Mouse (Mus musculus): ENCODE data around the gene Lao1. TPM values are rescaled to one million over a fixed set of nuclear protein-coding genes. Genes with fewer than 3 reads are reported as not detected.

The Lao1 gene
- not detected for polyA plus RNA-seq (2017; shearing (Covaris generic))

DNA sequence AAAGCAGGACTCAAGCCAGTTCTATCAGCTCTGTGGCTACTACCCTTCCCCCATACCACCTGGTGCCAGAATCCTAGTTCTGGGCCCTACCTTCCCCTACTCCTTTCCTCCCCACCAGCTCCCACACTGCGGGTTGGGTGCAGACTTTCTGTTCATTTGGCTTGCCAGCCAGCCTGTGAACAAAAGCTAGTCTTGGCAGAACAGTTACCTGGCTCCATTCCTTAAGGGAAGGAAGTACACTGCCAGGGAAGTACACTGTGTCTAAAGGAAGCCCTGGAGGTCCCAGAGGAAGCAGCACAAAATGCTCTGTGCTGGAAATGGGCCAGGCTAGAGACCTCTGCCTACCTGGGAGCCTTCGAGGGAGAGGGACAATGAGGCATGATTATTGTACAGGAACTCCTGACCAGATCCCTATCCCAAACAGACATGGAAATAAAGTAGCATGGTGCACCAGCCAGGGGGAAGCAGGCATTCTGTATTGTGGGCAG, at the start of gene Lao1:
TSS of gene Lao1 (plus strand) at position 438 of the 488 bp plus-strand sequence.

GRCm38 (mm10) chr4:118917365-118917764, 44.0 kb upstream of the Lao1 start, which contains the start of gene Olfr1329:
Gene Olfr1329, minus strand, starts transcription at chr4:118917465.

DNA sequence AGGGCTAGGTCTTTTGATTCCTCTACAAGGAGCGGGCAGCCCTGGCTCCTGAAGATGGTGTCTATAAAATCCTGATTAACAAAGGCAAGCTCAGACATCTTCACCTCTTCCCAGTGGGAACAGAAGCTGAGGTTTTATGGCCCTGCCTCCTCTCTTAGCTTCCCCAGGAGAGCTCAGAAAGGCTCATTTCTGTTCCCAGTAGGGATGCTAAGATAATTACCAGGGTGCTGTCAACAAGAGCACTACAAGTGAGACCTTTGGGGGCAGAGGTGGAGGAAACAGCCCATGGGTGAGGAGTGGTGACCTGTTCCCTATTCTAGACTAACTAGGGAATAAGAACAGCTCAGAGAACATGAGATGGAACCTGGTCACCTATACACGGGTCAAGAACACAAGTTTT, 22.9 kb upstream of the Lao1 start, which contains the start of gene Olfr1328:
TSS of gene Olfr1328 (minus strand) at position 101 of the 400 bp plus-strand sequence.

Other genes with a start within 250 kb of the Lao1 start
- gene Olfr1340, start 241.4 kb upstream of the Lao1 start, polyA plus RNA-seq (2017; shearing (Covaris generic)): not detected
- gene Olfr1339, start 229.4 kb upstream of the Lao1 start, polyA plus RNA-seq (2017; shearing (Covaris generic)): not detected
- not detected for gene Olfr1338, start 202.8 kb upstream of the Lao1 start, polyA plus RNA-seq (2017; shearing (Covaris generic))
- gene Olfr1337, start 179.0 kb upstream of the Lao1 start, polyA plus RNA-seq (2017; shearing (Covaris generic)): not detected
- gene Olfr1335, start 151.6 kb upstream of the Lao1 start, polyA plus RNA-seq (2017; shearing (Covaris generic)): not detected
- not detected for gene Olfr1333, start 125.3 kb upstream of the Lao1 start, polyA plus RNA-seq (2017; shearing (Covaris generic))
- not detected for gene Olfr1331, start 96.9 kb upstream of the Lao1 start, polyA plus RNA-seq (2017; shearing (Covaris generic))
- gene Olfr1330, start 73.0 kb upstream of the Lao1 start, polyA plus RNA-seq (2017; shearing (Covaris generic)): not detected
- not detected for gene Olfr1329, start 44.1 kb upstream of the Lao1 start, polyA plus RNA-seq (2017; shearing (Covaris generic))
- gene Olfr1328, start 23.0 kb upstream of the Lao1 start, polyA plus RNA-seq (2017; shearing (Covaris generic)): not detected
- gene Slc2a1, start 147.1 kb downstream of the Lao1 start, polyA plus RNA-seq (2017; shearing (Covaris generic)): 79.4 TPM
- gene Zfp691, start 212.6 kb downstream of the Lao1 start, polyA plus RNA-seq (2017; shearing (Covaris generic)): 3.6 TPM
- 0.68 TPM for gene Ermap, start 228.4 kb downstream of the Lao1 start, polyA plus RNA-seq (2017; shearing (Covaris generic))
- gene Svbp, start 233.7 kb downstream of the Lao1 start, polyA plus RNA-seq (2017; shearing (Covaris generic)): 71.6 TPM